Mouse (Mus musculus) frontal cortex, adult (tissue): ENCODE data around the gene Msi2.

Source experiments
- ATAC-seq: cut with Nextera tagmentation; 2 replicates; pipeline ENCODE4 v1.9.2; 2017; ENCODE audit warnings: mild to moderate bottlenecking, moderate library complexity, mixed read lengths; ENCODE audit not compliant: low TSS enrichment

Msi2 gene

DNA sequence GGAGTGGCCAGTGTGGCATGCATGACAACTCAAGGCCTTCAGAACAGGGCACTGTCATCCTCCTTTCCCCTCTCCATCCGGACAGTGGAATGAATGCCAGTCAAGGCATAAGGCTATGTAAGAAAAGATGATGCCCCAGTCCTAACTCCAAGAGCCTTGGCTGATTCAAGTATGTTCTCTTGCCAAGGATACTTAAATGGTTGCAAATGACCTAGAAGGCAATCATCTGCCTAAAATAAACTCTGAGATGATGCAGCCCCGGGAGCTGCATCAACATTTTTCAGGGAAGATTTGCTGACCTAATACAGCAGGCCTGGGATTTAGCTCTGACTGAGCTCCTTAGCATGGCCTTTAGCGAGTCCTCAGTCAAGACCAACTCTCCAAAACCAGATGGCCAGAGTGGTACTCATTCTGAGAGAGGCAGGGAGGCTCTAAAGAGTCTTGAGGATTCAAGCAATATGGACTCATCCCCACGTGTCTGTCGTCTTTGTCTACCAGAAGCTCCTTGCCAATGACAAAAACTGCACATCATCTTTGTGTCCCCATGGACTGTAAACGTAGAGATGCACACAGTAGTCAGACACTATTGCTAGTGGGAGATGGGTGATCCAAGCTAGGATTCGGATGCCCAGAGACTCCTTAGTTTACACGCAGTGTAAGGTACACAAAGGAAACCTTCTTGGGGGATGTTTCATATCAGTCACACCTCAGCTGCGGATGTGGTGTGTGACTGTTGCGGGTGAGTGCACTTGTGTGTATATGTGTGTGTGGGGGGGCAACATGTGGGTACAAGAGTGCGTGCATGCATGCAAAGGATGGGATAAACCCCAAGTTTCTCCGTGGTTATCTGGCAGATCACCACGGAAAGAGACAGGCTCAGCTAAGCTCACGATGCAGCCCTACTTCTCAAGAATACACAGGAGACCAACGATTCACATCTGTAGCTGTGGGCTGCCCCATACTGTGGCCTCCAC lies 176.4 kb downstream of the Msi2 start:
- 0 out of 2 replicates have a peak, but pooled peaks have one; percentile 42 for ATAC-seq

- no peak for ATAC-seq
These were observed 178.5 kb downstream of the Msi2 start for GRCm38 (mm10) chr11:88539637-88540478.

GRCm38 (mm10) chr11:88538710-88539340 lies 179.5 kb downstream of the Msi2 start:
- no peak for ATAC-seq

DNA sequence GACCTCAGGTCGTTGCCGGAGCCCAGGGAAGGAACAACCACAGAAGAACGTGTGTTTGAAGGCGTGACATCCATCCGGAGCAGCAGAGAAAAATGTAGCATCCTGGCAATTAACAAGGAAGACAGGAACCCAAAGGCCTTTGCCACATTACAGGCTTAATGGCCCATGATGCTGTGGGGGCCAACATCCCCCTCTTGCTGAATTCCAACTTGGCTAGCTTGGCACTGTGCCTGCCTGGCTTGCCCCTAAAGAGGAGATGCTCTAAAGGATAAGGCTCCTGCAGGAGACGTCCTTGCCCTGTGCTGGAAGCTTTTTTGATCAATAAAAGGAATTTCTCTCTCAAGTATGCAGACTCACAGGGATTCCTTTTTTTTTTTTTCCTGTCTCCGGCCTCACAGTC lies 181.0 kb downstream of the Msi2 start:
- ATAC-seq, result no peak

DNA sequence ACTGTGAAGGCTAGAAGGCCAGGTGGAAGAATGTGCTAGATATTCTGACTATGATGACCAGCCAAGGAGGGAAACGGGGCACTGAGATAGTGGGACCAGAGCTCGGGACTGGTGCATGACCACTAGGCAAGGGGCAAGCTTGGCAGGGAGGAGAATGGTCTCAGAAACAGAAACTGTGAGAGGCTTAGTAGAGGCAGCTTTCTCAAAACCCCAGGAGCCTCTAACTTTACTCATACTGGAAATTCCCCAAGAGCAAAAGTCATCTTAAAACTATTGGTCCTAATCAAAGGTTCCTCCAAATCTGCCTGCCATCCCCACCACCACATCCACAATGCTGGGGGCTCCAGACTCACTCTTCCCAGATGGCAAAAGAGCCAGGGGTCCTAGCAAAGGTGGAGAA lies 181.5 kb downstream of the Msi2 start:
- no peak for ATAC-seq

DNA sequence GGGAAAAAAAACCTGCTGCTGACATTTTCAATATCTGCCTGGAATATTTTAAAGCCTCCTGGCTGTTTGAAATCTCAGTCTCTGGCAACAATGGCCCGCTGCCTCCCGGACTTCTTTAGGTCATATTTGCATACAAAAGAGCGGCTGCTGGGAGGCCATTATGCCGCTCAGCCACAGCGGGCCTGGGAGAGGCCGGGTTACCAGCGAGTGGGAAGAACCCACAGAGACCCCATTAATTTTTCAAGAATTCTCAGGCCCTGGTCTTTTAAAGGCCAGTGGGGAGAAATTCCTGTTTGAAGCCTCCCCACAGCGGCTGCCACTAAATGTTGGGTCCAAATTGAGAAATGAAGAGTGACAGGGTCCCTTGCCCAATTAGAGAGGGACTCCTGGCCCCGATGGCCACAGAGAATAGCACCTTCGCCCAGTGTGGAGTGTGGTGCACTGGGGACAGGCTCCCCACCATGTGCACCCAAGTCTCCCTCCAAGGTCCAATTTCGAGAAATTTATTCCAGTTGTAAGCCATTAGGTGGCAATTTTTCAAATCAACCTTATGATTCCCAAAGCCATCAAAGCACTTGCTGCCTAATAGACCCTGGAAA lies 183.9 kb downstream of the Msi2 start:
- ATAC-seq, result no peak

- ATAC-seq, result no peak
These were observed 186.3 kb downstream of the Msi2 start for GRCm38 (mm10) chr11:88532016-88532415.

- no peak for ATAC-seq
These were observed 188.3 kb downstream of the Msi2 start for GRCm38 (mm10) chr11:88530032-88530431.

- no peak for ATAC-seq
These were observed 189.7 kb downstream of the Msi2 start for GRCm38 (mm10) chr11:88528522-88529101.

GRCm38 (mm10) chr11:88526711-88527110 lies 191.6 kb downstream of the Msi2 start:
- ATAC-seq, result no peak

DNA sequence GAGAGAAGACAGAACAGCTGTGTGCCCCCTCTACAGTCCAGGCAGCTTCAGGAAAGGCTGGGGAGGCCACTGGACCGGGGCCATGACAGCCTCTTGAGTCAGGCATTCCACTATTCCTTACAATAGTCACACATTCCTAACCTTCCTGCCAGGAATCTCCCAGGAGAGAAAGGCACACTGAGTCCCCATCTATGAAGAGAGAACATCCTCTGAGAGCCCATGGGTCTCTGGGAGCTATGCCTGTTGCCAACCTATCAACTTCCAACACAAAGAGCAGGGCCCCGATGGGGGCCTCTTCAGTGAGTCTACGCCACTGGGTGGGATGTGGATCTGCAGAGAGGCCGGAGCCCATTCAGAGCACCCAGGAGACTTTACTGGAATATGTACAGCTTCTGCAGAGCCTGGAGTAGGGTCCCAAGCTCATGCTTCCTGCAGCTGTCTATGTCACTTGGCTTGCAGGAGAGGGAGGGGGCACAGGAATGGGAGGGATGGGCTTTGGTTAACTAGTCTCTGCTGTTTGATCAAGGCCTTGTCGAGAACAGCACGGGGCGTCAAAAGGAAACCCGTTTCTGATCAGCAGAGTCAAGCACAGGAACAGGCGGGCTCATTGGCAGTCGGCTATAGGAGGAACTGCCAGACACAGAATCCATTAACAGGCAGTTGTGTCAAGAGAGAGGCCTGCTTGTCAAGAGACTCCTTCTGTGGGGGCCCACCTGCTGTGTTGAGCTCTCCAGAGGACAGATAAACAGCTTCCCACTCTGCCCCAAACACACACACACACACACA lies 193.3 kb downstream of the Msi2 start:
- ATAC-seq, result no peak; the same call in 1 of the 2 replicates

GRCm38 (mm10) chr11:88524437-88524789 lies 193.9 kb downstream of the Msi2 start:
- ATAC-seq, result no peak

DNA sequence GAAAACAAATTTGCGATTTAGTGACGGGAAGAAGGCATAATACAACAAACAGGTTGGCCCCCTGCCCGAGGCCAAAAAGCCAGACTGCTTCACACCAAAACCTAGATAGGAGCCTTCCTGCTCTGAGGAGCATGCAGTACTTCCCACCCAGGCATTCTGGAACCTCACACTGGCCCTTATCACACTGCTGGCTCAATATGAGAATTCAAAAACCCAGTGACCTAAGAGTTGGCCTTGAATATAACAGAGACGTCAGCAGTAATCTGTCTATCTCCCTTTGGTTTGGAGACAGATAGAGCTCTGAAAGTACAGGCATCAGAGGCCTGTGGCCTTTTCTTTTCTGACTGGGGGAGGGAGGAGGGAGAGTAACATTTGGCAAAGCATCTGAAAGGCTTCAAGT lies 194.4 kb downstream of the Msi2 start:
- no peak for ATAC-seq

GRCm38 (mm10) chr11:88523511-88523910 lies 194.8 kb downstream of the Msi2 start:
- ATAC-seq, result no peak

DNA sequence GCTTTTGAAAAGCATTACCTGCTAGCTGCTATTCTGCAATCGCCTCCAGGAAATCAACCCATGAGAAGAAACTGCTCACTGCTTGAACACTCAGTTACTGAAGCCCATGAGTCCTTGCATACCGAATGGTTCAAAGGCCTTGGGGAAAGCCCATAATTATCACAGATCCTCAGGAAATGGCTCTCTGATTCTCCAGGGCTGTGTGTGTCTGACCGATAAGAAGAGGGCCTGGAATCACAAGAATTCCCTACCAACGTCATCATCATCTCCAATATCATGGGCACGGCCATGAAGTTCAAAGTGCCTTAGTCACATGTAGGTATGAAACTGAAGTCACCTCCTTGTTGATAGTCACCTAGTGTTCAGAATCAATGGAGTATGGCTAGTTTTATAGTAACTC lies 196.2 kb downstream of the Msi2 start:
- ATAC-seq, result no peak

DNA sequence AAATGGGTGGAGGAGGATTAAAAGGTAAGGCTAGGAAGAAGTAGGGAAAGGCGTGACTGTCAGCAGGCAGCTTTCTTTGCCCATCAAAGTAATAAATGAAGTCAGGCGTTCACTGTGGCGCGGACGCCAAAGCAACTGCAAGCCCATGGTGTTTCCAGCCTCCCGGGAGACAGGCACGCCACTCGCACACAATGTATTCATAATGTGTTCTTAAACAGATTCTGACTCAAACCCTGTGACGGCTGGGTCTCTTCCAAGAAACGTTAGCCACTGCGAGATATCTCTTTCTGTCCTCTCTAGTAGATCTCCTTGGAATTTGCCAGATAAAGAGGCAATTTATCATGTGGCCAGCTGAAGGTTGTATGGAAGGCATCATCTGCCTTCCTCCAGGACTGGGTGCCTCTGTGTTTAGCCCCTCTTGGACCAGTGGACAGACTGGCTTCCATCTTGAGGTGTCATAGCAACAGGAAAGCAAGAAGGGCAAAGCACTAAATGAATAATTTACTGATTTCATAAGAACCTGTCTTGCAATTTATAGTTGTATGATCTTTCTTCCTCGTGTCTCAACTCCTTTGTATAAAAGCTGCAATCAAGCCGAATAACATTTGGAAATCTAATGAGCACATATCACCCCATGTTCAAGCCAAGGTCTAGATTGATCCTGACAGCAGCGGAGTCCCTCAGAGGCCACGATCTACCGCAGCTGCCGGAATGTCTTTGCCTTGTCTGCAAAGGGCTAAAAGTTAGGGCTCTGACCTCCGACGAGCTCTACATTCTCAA lies 197.2 kb downstream of the Msi2 start:
- 0 out of 2 replicates have a peak, but pooled peaks have one; percentile 22 for ATAC-seq

- ATAC-seq, result no peak
These were observed 200.0 kb downstream of the Msi2 start for GRCm38 (mm10) chr11:88518361-88518760.

DNA sequence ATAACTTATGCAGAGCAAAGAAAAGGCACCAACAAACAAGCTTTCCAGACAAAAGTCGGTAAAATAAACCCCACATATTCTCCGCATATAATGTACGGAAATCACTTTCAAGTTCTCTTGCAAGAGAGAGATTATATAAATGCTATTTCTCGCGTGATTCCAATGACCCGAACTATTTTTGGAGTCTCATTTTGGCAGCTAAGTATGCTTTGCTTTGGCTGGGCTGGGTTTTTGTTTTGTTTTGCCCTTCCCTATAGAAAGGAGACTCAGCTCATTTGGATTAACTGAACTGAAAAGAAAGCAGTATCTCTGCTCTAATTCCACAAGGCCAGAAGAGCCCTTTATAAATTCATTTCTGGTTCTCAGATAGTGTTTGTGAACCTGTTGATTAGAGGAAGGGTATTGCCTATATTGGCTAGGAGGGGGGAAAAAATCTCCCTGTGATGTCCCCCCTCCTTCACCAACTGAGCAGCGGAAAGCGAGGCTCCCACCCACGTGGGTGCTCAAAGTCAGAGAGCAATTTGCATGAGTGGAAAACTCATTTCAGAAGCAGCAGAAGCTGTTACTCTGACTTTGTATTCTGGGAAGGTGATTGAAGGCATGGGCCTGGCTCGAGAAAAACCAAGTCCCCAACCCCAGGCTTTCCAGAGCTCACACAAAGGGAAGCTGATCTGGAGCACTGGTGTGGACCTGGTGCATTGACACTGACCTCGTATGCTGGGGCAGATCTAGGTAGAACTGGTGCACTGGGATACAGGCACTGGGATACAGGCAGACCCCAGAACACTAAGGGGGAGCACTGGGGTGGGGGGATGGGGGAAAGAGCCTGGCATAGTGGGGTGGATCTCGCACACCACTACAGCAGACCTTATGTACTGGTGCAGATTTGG lies 201.5 kb downstream of the Msi2 start:
- no peak for ATAC-seq
